7 mouse cellular contexts compared by ENCODE assay signal in genomic region chr11:77765459-77765777, GRCm38 (mm10). TPM values are rescaled to one million over a fixed set of nuclear protein-coding genes. Genes with fewer than 3 reads are reported as not detected.
A peak's percentile ranks its signal among the peaks of the same experiment; 100 is the strongest.
DNase-seq lines count a peak whose midpoint lies in the region; ATAC-seq and TF ChIP-seq lines count a peak whose summit lies in the region.

No protein-coding gene starts in this region.

- no peaks in the 10 kb centered on the region for H3K9me3 ChIP-seq in ES-Bruce4 (replicated peaks; ENCODE audit: control insufficient read depth, insufficient read depth, low read length, poor library complexity, severe bottlenecking)
- H3K9me3 ChIP-seq in hindbrain, embryonic 15.5 days, result no peaks in the 10 kb centered on the region
- no peaks in the 10 kb centered on the region for H3K9me3 ChIP-seq in lung, postnatal 0 days (ENCODE audit: low read length)

- TF ChIP-seq EP300 in ES-Bruce4 (IDR thresholded peaks at IDR 0.05; ENCODE audit: insufficient read depth, low read depth, low read length), result peak; percentile 81
- no peak for TF ChIP-seq EP300 in lung, postnatal 0 days (IDR thresholded peaks at IDR 0.05)

- no peak for TF ChIP-seq CTCF in ES-Bruce4 (IDR thresholded peaks at IDR 0.05; ENCODE audit: low read depth, low read length)
- peak; percentile 40 for TF ChIP-seq CTCF in lung, postnatal 0 days (IDR thresholded peaks at IDR 0.05)

- TF ChIP-seq POLR2A in ES-Bruce4 (IDR thresholded peaks at IDR 0.05; ENCODE audit: insufficient read depth, low read length), result no peak

- 42% methylated on average over 4 of the region's 4 CpGs for whole genome bisulfite sequencing in hindbrain, embryonic 15.5 days
- WGBS in lung, postnatal 0 days, result 28% methylated on average over 4 of the region's 4 CpGs

- H3K9ac ChIP-seq in ES-Bruce4 (ENCODE audit: low read depth, poor library complexity, severe bottlenecking), result 0 out of 2 replicates have a peak overlapping the region, but pooled peaks have one; percentile 51
- H3K9ac ChIP-seq in hindbrain, embryonic 15.5 days, result no peak overlapping the region
- H3K9ac ChIP-seq in lung, postnatal 0 days (replicated peaks; ENCODE audit: low read depth), result no peak overlapping the region

- H3K4me3 ChIP-seq in ES-Bruce4 (ENCODE audit: low read depth, low read length), result peak overlapping the region; percentile 29
- no peak overlapping the region for H3K4me3 ChIP-seq in hindbrain, embryonic 15.5 days
- H3K4me3 ChIP-seq in lung, postnatal 0 days (ENCODE audit: low read depth, low read length), result no peak overlapping the region

- H3K36me3 ChIP-seq in ES-Bruce4 (ENCODE audit: control insufficient read depth, insufficient read depth, low read length, poor library complexity, severe bottlenecking), result no peaks in the 10 kb centered on the region
- H3K36me3 ChIP-seq in hindbrain, embryonic 15.5 days, result no peaks in the 10 kb centered on the region
- H3K36me3 ChIP-seq in lung, postnatal 0 days (ENCODE audit: insufficient read depth, low read length), result no peaks in the 10 kb centered on the region

- H3K27me3 ChIP-seq in ES-Bruce4 (ENCODE audit: control insufficient read depth, insufficient read depth, low read length, poor library complexity, severe bottlenecking), result no peaks in the 10 kb centered on the region
- H3K27me3 ChIP-seq in hindbrain, embryonic 15.5 days, result no peaks in the 10 kb centered on the region
- no peaks in the 10 kb centered on the region for H3K27me3 ChIP-seq in lung, postnatal 0 days (replicated peaks; ENCODE audit: insufficient read depth, low read length)

- ATAC-seq in hindbrain, embryonic 15.5 days (ENCODE audit: low FRiP score, low read depth), result no peak
- peak; percentile 34 for ATAC-seq in lung, postnatal 0 days

- H3K4me1 ChIP-seq in ES-Bruce4 (ENCODE audit: control insufficient read depth, insufficient read depth, low read length), result no peaks in the 10 kb centered on the region
- H3K4me1 ChIP-seq in hindbrain, embryonic 15.5 days (replicated peaks), result peaks cover 39% of the 10 kb centered on the region
- H3K4me1 ChIP-seq in lung, postnatal 0 days (ENCODE audit: insufficient read depth, low read depth, low read length), result peaks cover 25% of the 10 kb centered on the region

- H3K27ac ChIP-seq in ES-Bruce4 (ENCODE audit: insufficient read depth, low read length), result peak overlapping the region; percentile 50
- H3K27ac ChIP-seq in hindbrain, embryonic 15.5 days (replicated peaks), result no peak overlapping the region
- peak overlapping the region; percentile 89 for H3K27ac ChIP-seq in lung, postnatal 0 days (ENCODE audit: low read length)

- DNase-seq in R1 (ENCODE audit: low read depth, low spot score), result peak; percentile 77
- DNase-seq in lung, postnatal 0 days (ENCODE audit: low spot score), result peak; percentile 65
- DNase-seq in frontal cortex, postnatal 25 days (ENCODE audit: low spot score in 2 of 2), result no peak
- no peak for DNase-seq in cerebellum, adult 8-10 months
- no peak for DNase-seq in frontal cortex, postnatal 36 days (ENCODE audit: low spot score in 2 of 2)

- peak overlapping the region; percentile 96 for H3K4me2 ChIP-seq in hindbrain, embryonic 15.5 days
- peak overlapping the region; percentile 30 for H3K4me2 ChIP-seq in lung, postnatal 0 days (replicated peaks; ENCODE audit: low read depth, low read length)

RNA-seq across cellular contexts. Expression of gene Myo18a, which starts 2.4 kb away (rescaled TPM):
- 59.6 and 62.7 TPM in 2 replicates for polyA plus RNA-seq in ES-Bruce4 (2011; ENCODE audit: insufficient read depth, insufficient read length, low read depth, missing spikeins)
- 43.7 and 48.3 TPM in 2 replicates for polyA plus RNA-seq in hindbrain, embryonic 15.5 days (2015; fragmentation: Nextera tagmentation; extraction: Ambion mirVana)
- polyA plus RNA-seq in lung, postnatal 0 days (2015; fragmentation: Nextera tagmentation; extraction: Ambion mirVana), result 21.6 and 33.3 TPM in 2 replicates

RNA-seq across cellular contexts. Expression of gene Gm10277, which starts 22.1 kb away (rescaled TPM):
- not detected in 2 replicates for polyA plus RNA-seq in ES-Bruce4 (2011; ENCODE audit: insufficient read depth, insufficient read length, low read depth, missing spikeins)
- polyA plus RNA-seq in hindbrain, embryonic 15.5 days (2015; fragmentation: Nextera tagmentation; extraction: Ambion mirVana), result 1.4 and 1.9 TPM in 2 replicates
- 0.90 and 1.2 TPM in 2 replicates for polyA plus RNA-seq in lung, postnatal 0 days (2015; fragmentation: Nextera tagmentation; extraction: Ambion mirVana)

RNA-seq across cellular contexts. Expression of gene Cryba1, which starts 40.3 kb away (rescaled TPM):
- not detected in 2 replicates for polyA plus RNA-seq in ES-Bruce4 (2011; ENCODE audit: insufficient read depth, insufficient read length, low read depth, missing spikeins)
- 0.29 and 0.34 TPM in 2 replicates for polyA plus RNA-seq in hindbrain, embryonic 15.5 days (2015; fragmentation: Nextera tagmentation; extraction: Ambion mirVana)
- polyA plus RNA-seq in lung, postnatal 0 days (2015; fragmentation: Nextera tagmentation; extraction: Ambion mirVana), result not detected in 2 replicates

Comparison
In these comparisons a context has a peak if more than half of its experiments do, and no peak if none do; other contexts are left out.
1. DNase-seq: peak in R1 (single experiment) and lung, postnatal 0 days (single experiment); none in frontal cortex, postnatal 25 days (0 of 2), cerebellum, adult 8-10 months (single experiment) and frontal cortex, postnatal 36 days (0 of 2).